Mouse (Mus musculus): ENCODE measurements at regions not wholly inside any gene's neighbourhood (a gene's known extent, or its start where the extent isn't known, plus 50 kb on each side); places are given as distances from the start of the nearest gene placed in this dataset.

DNA sequence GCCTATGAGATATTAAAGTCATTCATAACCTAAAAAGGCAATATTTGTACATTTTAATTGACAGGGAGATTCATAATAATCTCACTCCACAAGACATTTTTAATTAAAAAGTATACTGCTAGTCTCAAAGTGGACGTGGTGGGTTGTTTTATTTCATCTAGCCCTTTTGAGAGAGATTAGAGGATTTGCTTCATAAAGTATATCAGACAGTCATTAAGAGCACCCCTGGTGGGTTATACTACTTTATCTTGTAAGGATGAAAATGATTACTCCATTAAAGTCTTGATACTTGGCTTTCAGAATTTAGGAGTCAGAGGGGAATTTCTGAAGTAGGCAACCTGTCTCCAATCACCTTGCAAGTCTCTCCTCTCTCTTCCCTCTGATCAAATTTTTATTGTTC is 355.7 kb downstream of the Arl4a start:
- Histone ChIP-seq H3K4me3 (no peak overlapping the region), H3K79me2 (ENCODE audit: control insufficient read depth, insufficient read depth) (no peaks in the 10 kb centered on the region), H3ac (ENCODE audit: control insufficient read depth, insufficient read length) (no peak overlapping the region), H3K36me3 (ENCODE audit: control insufficient read depth, insufficient read depth) (no peaks in the 10 kb centered on the region), H3K27me3 (ENCODE audit: control insufficient read depth, insufficient read depth, insufficient read length) (no peaks in the 10 kb centered on the region), H3K4me2 (ENCODE audit: low read depth) (no peak overlapping the region)
- TF ChIP-seq POLR2A (IDR thresholded peaks at IDR 0.05; ENCODE audit: insufficient read length, low read depth) (no peak), TCF3 (IDR thresholded peaks at IDR 0.05; ENCODE audit: insufficient read length, low read depth) (no peak), MAX (IDR thresholded peaks at IDR 0.05; ENCODE audit: low read depth) (no peak), CEBPB (IDR thresholded peaks at IDR 0.05; ENCODE audit: insufficient read depth, poor library complexity, severe bottlenecking) (no peak), REST (IDR thresholded peaks at IDR 0.05; ENCODE audit: insufficient read depth, insufficient read length) (no peak), E2F4 (IDR thresholded peaks at IDR 0.05; ENCODE audit: insufficient read depth) (no peak), MYOG (IDR thresholded peaks at IDR 0.05; ENCODE audit: control insufficient read depth in 1 of 3, insufficient read depth in 1 of 3, insufficient read length in 2 of 3, low read depth in 2 of 3) (no peak), USF1 (IDR thresholded peaks at IDR 0.05; ENCODE audit: low read depth) (no peak), MYOD1 (IDR thresholded peaks at IDR 0.05; ENCODE audit: control insufficient read depth in 1 of 3, insufficient read length in 2 of 3, low read depth in 2 of 3) (no peak), TCF12 (IDR thresholded peaks at IDR 0.05; ENCODE audit: insufficient read depth, poor library complexity, severe bottlenecking) (no peak), POLR2AphosphoS2 (IDR thresholded peaks at IDR 0.05; ENCODE audit: insufficient read length, low read depth) (no peak), SRF (IDR thresholded peaks at IDR 0.05; ENCODE audit: control insufficient read depth, insufficient read length, low read depth) (no peak)

DNA sequence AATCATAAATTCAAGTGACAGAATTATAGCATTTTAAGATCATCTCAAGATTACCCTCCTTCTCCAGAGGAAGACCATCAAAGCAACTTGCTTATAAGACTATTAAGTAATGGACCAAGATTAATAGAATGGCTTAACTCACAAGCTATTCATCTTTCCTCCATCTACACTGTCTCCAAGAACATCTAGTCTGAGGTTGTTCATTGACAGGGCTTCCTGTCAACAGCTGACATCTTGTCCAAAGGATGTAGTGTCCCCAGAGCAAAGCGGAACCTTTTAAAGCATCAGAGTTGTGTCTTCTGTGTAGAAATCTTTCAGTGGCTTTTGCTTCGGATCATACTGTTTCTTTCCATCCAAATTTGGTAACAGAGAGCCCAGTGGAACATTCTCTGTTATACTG is 362.2 kb downstream of the Arl4a start:
- no peak overlapping the region for H3K4me3 ChIP-seq
- no peak overlapping the region for H3K4me2 ChIP-seq (ENCODE audit: low read depth)
- no peaks in the 10 kb centered on the region for H3K36me3 ChIP-seq (ENCODE audit: control insufficient read depth, insufficient read depth)
- no peaks in the 10 kb centered on the region for H3K27me3 ChIP-seq (ENCODE audit: control insufficient read depth, insufficient read depth, insufficient read length)
- no peak for TF ChIP-seq E2F4 (IDR thresholded peaks at IDR 0.05; ENCODE audit: insufficient read depth)
- TF ChIP-seq POLR2AphosphoS2 (IDR thresholded peaks at IDR 0.05; ENCODE audit: insufficient read length, low read depth), result no peak
- no peak for TF ChIP-seq MYOG (IDR thresholded peaks at IDR 0.05; ENCODE audit: control insufficient read depth in 1 of 3, insufficient read depth in 1 of 3, insufficient read length in 2 of 3, low read depth in 2 of 3)
- no peak for TF ChIP-seq TCF12 (IDR thresholded peaks at IDR 0.05; ENCODE audit: insufficient read depth, poor library complexity, severe bottlenecking)
- no peak for TF ChIP-seq POLR2A (IDR thresholded peaks at IDR 0.05; ENCODE audit: insufficient read length, low read depth)
- TF ChIP-seq REST (IDR thresholded peaks at IDR 0.05; ENCODE audit: insufficient read depth, insufficient read length), result no peak
- H3K79me2 ChIP-seq (ENCODE audit: control insufficient read depth, insufficient read depth), result no peaks in the 10 kb centered on the region
- no peak overlapping the region for H3ac ChIP-seq (ENCODE audit: control insufficient read depth, insufficient read length)

DNA sequence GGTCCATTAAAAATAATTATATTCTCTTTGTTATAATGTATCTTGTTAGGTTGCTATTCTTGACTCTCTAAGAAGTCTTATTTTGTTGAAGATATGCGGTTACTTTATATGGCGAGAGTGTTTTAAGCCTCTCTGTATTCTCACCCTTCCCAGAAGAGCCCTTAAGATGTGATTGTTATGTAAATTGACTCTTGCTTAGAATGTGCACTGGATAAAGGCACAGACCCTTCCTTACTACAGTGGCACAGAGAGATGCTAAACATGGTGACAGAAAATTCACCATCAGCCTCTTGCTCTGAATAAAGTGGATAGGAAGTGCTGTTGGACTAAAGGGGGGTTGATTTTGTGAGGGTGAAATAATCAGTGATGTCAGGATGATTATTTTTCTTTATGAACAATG is 370.1 kb downstream of the Arl4a start:
- TF ChIP-seq MYOD1 (IDR thresholded peaks at IDR 0.05; ENCODE audit: control insufficient read depth in 1 of 3, insufficient read length in 2 of 3, low read depth in 2 of 3), result no peak
- no peak for TF ChIP-seq POLR2A (IDR thresholded peaks at IDR 0.05; ENCODE audit: insufficient read length, low read depth)
- no peak for TF ChIP-seq CEBPB (IDR thresholded peaks at IDR 0.05; ENCODE audit: insufficient read depth, poor library complexity, severe bottlenecking)
- TF ChIP-seq USF1 (IDR thresholded peaks at IDR 0.05; ENCODE audit: low read depth), result no peak
- no peak for TF ChIP-seq E2F4 (IDR thresholded peaks at IDR 0.05; ENCODE audit: insufficient read depth)
- no peak for TF ChIP-seq MAX (IDR thresholded peaks at IDR 0.05; ENCODE audit: low read depth)
- no peak for TF ChIP-seq REST (IDR thresholded peaks at IDR 0.05; ENCODE audit: insufficient read depth, insufficient read length)
- TF ChIP-seq SRF (IDR thresholded peaks at IDR 0.05; ENCODE audit: control insufficient read depth, insufficient read length, low read depth), result no peak
- TF ChIP-seq POLR2AphosphoS2 (IDR thresholded peaks at IDR 0.05; ENCODE audit: insufficient read length, low read depth), result no peak
- TF ChIP-seq TCF12 (IDR thresholded peaks at IDR 0.05; ENCODE audit: insufficient read depth, poor library complexity, severe bottlenecking), result no peak
- no peak for TF ChIP-seq MYOG (IDR thresholded peaks at IDR 0.05; ENCODE audit: control insufficient read depth in 1 of 3, insufficient read depth in 1 of 3, insufficient read length in 2 of 3, low read depth in 2 of 3)
- TF ChIP-seq TCF3 (IDR thresholded peaks at IDR 0.05; ENCODE audit: insufficient read length, low read depth), result no peak
- H3K36me3 ChIP-seq (ENCODE audit: control insufficient read depth, insufficient read depth), result no peaks in the 10 kb centered on the region
- no peaks in the 10 kb centered on the region for H3K79me2 ChIP-seq (ENCODE audit: control insufficient read depth, insufficient read depth)
- H3K27me3 ChIP-seq (ENCODE audit: control insufficient read depth, insufficient read depth, insufficient read length), result no peaks in the 10 kb centered on the region
- H3ac ChIP-seq (ENCODE audit: control insufficient read depth, insufficient read length), result no peak overlapping the region
- no peak overlapping the region for H3K4me2 ChIP-seq (ENCODE audit: low read depth)
- no peak overlapping the region for H3K4me3 ChIP-seq

DNA sequence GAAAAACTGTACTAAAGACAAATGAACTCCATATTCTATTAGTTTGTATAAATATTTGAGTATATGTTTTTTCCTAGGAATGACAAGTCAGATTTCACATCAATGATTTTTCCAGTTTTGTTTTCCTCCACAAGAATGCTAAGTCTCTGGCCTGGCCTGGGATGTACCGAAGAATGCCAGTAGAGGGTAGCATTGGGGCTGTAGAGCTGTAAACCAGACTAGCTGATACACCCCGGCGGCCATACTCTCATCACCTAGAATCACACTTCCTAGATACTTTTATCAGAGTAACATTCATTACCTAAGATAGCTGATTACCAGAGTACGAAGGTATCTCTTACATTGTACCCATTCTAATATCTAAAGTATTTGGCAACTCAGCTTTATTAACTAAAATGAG is 372.4 kb downstream of the Arl4a start:
- no peak overlapping the region for H3K4me2 ChIP-seq (ENCODE audit: low read depth)
- no peak for TF ChIP-seq USF1 (IDR thresholded peaks at IDR 0.05; ENCODE audit: low read depth)
- TF ChIP-seq REST (IDR thresholded peaks at IDR 0.05; ENCODE audit: insufficient read depth, insufficient read length), result no peak
- no peak for TF ChIP-seq POLR2A (IDR thresholded peaks at IDR 0.05; ENCODE audit: insufficient read length, low read depth)
- no peak for TF ChIP-seq MAX (IDR thresholded peaks at IDR 0.05; ENCODE audit: low read depth)
- no peak for TF ChIP-seq E2F4 (IDR thresholded peaks at IDR 0.05; ENCODE audit: insufficient read depth)
- no peak for TF ChIP-seq MYOG (IDR thresholded peaks at IDR 0.05; ENCODE audit: control insufficient read depth in 1 of 3, insufficient read depth in 1 of 3, insufficient read length in 2 of 3, low read depth in 2 of 3)
- no peak for TF ChIP-seq MYOD1 (IDR thresholded peaks at IDR 0.05; ENCODE audit: control insufficient read depth in 1 of 3, insufficient read length in 2 of 3, low read depth in 2 of 3)
- no peak for TF ChIP-seq TCF12 (IDR thresholded peaks at IDR 0.05; ENCODE audit: insufficient read depth, poor library complexity, severe bottlenecking)
- no peak for TF ChIP-seq POLR2AphosphoS2 (IDR thresholded peaks at IDR 0.05; ENCODE audit: insufficient read length, low read depth)
- no peak for TF ChIP-seq TCF3 (IDR thresholded peaks at IDR 0.05; ENCODE audit: insufficient read length, low read depth)
- no peak for TF ChIP-seq CEBPB (IDR thresholded peaks at IDR 0.05; ENCODE audit: insufficient read depth, poor library complexity, severe bottlenecking)
- no peak for TF ChIP-seq SRF (IDR thresholded peaks at IDR 0.05; ENCODE audit: control insufficient read depth, insufficient read length, low read depth)

DNA sequence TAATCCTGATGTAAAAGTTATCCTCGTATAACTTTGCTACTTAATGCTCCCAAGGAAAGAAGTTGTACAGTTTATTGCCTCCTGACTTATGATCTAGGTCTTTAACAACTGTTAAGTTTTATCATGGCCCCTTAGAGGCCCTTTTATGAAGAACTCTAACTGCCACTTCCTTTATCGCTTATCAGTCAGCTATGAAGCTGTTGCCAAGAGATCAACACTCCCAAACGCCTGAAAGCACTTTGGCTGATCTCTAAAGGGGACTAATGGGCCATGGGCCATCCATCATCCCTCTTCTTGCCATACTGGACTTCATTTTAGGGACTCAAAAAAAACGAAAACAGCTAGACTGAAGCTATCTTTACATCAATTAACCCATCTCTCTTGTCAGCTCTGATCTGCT is 377.4 kb downstream of the Arl4a start:
- Histone ChIP-seq H3K79me2 (ENCODE audit: control insufficient read depth, insufficient read depth) (no peaks in the 10 kb centered on the region), H3K27me3 (ENCODE audit: control insufficient read depth, insufficient read depth, insufficient read length) (no peaks in the 10 kb centered on the region), H3K4me2 (ENCODE audit: low read depth) (no peak overlapping the region), H3K4me3 (no peak overlapping the region), H3K36me3 (ENCODE audit: control insufficient read depth, insufficient read depth) (no peaks in the 10 kb centered on the region), H3ac (ENCODE audit: control insufficient read depth, insufficient read length) (no peak overlapping the region)
- TF ChIP-seq MYOG (IDR thresholded peaks at IDR 0.05; ENCODE audit: control insufficient read depth in 1 of 3, insufficient read depth in 1 of 3, insufficient read length in 2 of 3, low read depth in 2 of 3), result no peak

More for the DNA sequence above, 372.4 kb downstream of the Arl4a start:
- Histone ChIP-seq H3ac (ENCODE audit: control insufficient read depth, insufficient read length) (no peak overlapping the region), H3K36me3 (ENCODE audit: control insufficient read depth, insufficient read depth) (no peaks in the 10 kb centered on the region), H3K4me3 (no peak overlapping the region), H3K27me3 (ENCODE audit: control insufficient read depth, insufficient read depth, insufficient read length) (no peaks in the 10 kb centered on the region), H3K79me2 (ENCODE audit: control insufficient read depth, insufficient read depth) (no peaks in the 10 kb centered on the region)
